Mouse (Mus musculus) heart, adult 2 months (tissue): ENCODE measurements around the gene Gm30083. TPM values are rescaled to one million over a fixed set of nuclear protein-coding genes. Genes with fewer than 3 reads are reported as not detected.

Experiments used
- DNase-seq, 2 experiments: peaks; one replicate each; pipeline ENCODE4 v3.0.0; 2021
- H3K27ac ChIP-seq: fragments of 200-600 bp; 2 replicates; pipeline ENCODE4 v1.8.1; 2022
- H3K27me3 ChIP-seq: fragments of 200-500 bp; 2 replicates; pipeline ENCODE4 v1.6.1; 2012; ENCODE audit warnings: mild to moderate bottlenecking, low read length, inconsistent platforms, mixed read lengths; ENCODE audit not compliant: control insufficient read depth, insufficient read depth
- H3K36me3 ChIP-seq: fragments of 200-500 bp; 2 replicates; pipeline ENCODE4 v1.6.1; 2012; ENCODE audit warnings: low read length, inconsistent platforms; ENCODE audit not compliant: control insufficient read depth, insufficient read depth
- H3K4me1 ChIP-seq: fragments of 200-500 bp; 2 replicates; pipeline ENCODE4 v1.6.1; 2011; ENCODE audit warnings: low read length; ENCODE audit not compliant: control insufficient read depth, insufficient read depth
- H3K4me3 ChIP-seq: fragments of 200-600 bp; 2 replicates; pipeline ENCODE4 v1.8.1; 2022
- H3K79me2 ChIP-seq: fragments of 200-500 bp; replicated peaks from 2 replicates; pipeline ENCODE4 v1.6.1; 2012; ENCODE audit warnings: mild to moderate bottlenecking, inconsistent platforms, low read length, moderate library complexity, mixed read lengths; ENCODE audit not compliant: control insufficient read depth, insufficient read depth
- H3K9ac ChIP-seq: fragments of 200-500 bp; 2 replicates; pipeline ENCODE4 v1.6.1; 2012; ENCODE audit warnings: low read depth, mild to moderate bottlenecking, control low read depth, inconsistent platforms, low read length, mixed read lengths
- CTCF ChIP-seq: fragments of 200-600 bp; IDR thresholded peaks from 2 replicates; pipeline ENCODE4 v1.8.1; 2022; ENCODE audit warnings: antibody characterized with exemption, mild to moderate bottlenecking, moderate library complexity
- EP300 ChIP-seq: fragments of 200-500 bp; IDR thresholded peaks from 2 replicates; pipeline ENCODE4 v1.6.1; 2011; ENCODE audit warnings: low read depth, low read length, control low read depth; ENCODE audit not compliant: insufficient read depth
- POLR2A ChIP-seq: fragments of 200-500 bp; IDR thresholded peaks from 2 replicates; pipeline ENCODE4 v1.6.1; 2011; ENCODE audit warnings: mild to moderate bottlenecking, low read depth, low read length, control low read depth; ENCODE audit not compliant: insufficient read depth
- WGBS: fragments of 180-500 bp; shearing (Covaris S2); methylation state at CpG from one replicate; pipeline ENCODE4 v1.1.7; 2018; 5-methylcytosine and 5-hydroxymethylcytosine counted together
- intact Hi-C: fragments of 180-260 bp; cut with DNase I; formaldehyde crosslinking; loops from one replicate; pipeline ENCODE4 v1.15.1; 2025
- polyA plus RNA-seq: library from polyadenylated mRNA; depleted of rRNA; stranded (reverse); fragments of >200 nt; gene quantifications from 2 replicates; pipeline ENCODE4 v1.2.3, GENCODE M21; 2012
- total RNA-seq, 2 experiments: library from RNA; stranded (reverse); gene quantifications; 2 replicates each; pipeline ENCODE4 v1.2.3; 2021

The Gm30083 gene
- total and polyA plus RNA-seq, 3 experiments = not detected

DNA sequence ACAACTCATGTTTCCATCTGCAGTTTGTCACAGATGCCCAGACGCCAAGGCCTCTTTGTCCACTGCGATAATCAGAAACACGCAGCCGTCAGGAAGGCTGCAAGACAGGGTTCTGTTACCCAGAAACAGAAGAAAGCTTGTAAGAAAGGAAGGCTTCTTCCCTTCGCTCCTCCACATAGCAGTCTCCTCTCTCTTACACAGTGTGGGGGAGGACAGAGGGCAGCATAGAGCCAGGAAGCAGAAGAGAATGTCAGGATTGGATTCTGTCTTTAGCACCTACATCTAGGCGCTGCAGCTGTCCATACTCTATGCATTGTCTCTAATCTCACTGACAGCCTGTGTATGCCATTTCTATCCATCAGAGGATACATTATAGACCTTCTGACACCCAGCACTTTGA, 17.6 kb downstream of the Gm30083 start:
- no peaks in the 10 kb centered on the region for H3K4me1 ChIP-seq
- H3K9ac ChIP-seq = no peak overlapping the region
- H3K79me2 ChIP-seq = no peaks in the 10 kb centered on the region
- 39% methylated on average over 6 of the region's 6 CpGs for WGBS
- H3K27ac ChIP-seq = no peak overlapping the region
- no peaks in the 10 kb centered on the region for H3K27me3 ChIP-seq
- no peak for DNase-seq
- no peaks in the 10 kb centered on the region for H3K36me3 ChIP-seq
- intact Hi-C loops = no loop called here
- no peak overlapping the region for H3K4me3 ChIP-seq
- TF ChIP-seq EP300 (no peak), POLR2A (no peak)

DNA sequence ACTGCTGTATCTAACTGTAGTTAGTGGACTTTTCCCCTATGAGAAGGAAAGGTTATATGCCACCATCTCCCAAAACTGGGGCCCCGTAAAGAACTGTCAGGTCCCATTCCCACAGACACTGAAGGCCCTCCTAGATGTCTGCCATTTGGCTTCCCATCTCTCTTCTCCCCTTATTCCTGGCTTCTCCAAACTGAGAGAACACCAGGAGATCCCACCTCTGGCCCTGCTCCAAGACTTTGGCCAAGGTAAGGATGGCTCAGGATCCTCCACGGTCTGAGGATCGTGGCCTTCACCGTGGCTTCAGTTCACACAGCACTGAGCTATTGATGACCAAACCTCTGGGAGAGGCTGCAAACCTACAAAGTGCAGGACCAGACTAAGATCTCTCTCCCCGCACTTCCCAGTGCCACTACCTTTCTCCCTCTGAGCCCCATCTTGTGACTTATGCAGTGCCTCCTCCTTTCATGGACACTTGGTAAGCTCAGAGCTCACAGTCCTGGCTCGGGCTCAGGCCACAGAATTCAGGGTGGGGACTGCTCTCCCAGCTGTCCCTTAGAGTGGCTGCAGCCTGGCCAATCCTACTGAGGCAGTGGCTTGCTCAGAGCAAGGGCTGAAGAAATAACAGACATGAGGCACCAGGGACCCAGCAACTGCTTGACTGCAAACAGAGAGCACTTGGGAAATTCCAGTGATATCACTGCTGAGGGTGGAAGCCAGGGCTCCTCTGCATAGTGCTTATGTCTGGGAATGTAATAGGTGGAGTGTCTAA, 21.3 kb downstream of the Gm30083 start:
- Histone ChIP-seq H3K9ac (no peak overlapping the region), H3K27ac (no peak overlapping the region), H3K4me1 (no peaks in the 10 kb centered on the region), H3K79me2 (no peaks in the 10 kb centered on the region), H3K4me3 (no peak overlapping the region), H3K27me3 (no peaks in the 10 kb centered on the region), H3K36me3 (no peaks in the 10 kb centered on the region)
- intact Hi-C loops = no loop called here
- 86% methylated on average over 6 of the region's 6 CpGs for WGBS
- TF ChIP-seq POLR2A (no peak), CTCF (no peak), EP300 (no peak)
- no peak for DNase-seq

DNA sequence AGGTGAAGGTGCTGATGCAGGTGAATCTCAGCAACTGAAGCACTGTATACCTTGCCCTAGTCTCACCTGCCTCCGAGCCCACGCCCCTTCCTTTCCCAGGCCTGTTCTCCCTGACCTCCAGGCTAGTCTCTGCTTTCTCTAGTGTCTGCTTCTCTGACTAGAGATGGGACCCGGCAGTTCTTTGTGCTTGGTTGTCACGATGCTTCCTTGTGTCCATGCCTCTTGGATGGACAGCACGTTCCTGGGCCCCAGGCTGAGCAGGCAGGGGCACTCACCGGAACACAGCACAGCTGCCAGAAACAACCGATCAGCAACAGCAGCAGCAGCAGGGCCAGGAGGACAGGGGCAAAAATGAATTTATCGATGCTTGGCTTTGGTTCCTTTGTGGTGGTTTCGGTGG, 21.9 kb downstream of the Gm30083 start:
- intact Hi-C loops = no loop called here
- no peak for DNase-seq
- 89% methylated on average over 9 of the region's 9 CpGs for WGBS
- Histone ChIP-seq H3K4me1 (no peaks in the 10 kb centered on the region), H3K4me3 (no peak overlapping the region), H3K27me3 (no peaks in the 10 kb centered on the region), H3K9ac (no peak overlapping the region), H3K36me3 (no peaks in the 10 kb centered on the region), H3K27ac (no peak overlapping the region), H3K79me2 (no peaks in the 10 kb centered on the region)
- TF ChIP-seq POLR2A (no peak), EP300 (no peak), CTCF (no peak)

DNA sequence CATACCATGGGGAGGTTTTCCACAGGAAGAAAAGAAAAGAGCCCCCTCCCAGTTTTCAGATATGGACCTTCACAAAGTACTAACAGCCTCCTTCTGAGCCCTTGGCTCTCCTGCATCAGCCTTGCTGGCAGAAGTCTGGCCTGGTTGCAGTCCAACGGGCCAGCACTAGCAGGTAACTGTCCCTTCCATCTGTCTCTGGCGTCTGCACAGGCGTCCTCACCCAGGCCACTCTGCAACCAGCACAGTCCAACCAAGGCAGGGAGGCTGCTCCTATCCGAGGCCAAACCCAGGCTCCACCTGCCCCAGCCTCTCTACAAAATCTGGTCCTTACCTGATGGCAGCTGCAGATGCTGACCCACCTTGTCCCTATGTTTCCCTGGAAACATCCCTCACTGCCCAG, 23.0 kb downstream of the Gm30083 start:
- WGBS = 69% methylated on average over 4 of the region's 4 CpGs
- Histone ChIP-seq H3K4me3 (no peak overlapping the region), H3K79me2 (no peaks in the 10 kb centered on the region), H3K27ac (no peak overlapping the region), H3K27me3 (no peaks in the 10 kb centered on the region), H3K9ac (no peak overlapping the region), H3K36me3 (no peaks in the 10 kb centered on the region), H3K4me1 (no peaks in the 10 kb centered on the region)
- DNase-seq = no peak
- no peak for TF ChIP-seq POLR2A
- TF ChIP-seq EP300 = no peak
- no peak for TF ChIP-seq CTCF
- intact Hi-C loops = no loop called here

DNA sequence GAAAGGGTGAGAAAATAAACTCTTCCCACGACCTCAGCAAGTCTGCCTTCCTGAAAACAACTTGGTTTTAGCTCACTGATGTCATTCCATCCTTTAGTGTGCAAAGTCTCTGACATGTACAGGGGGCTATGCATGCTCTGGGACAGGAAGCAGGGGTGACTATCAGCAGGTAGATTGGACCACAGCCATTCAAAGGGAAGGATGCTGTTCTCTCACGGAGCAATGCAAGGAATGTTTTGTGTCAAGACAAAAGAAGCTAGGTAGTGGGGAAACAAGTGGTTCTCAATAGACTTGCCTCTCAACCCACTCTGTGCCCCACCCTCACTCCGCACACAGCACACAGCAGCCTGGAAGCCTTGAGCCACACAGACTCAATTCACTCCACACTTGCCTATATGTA, 25.8 kb downstream of the Gm30083 start:
- Histone ChIP-seq H3K27me3 (no peaks in the 10 kb centered on the region), H3K79me2 (no peaks in the 10 kb centered on the region), H3K36me3 (no peaks in the 10 kb centered on the region), H3K4me3 (no peak overlapping the region), H3K27ac (no peak overlapping the region), H3K9ac (no peak overlapping the region), H3K4me1 (no peaks in the 10 kb centered on the region)
- intact Hi-C loops = no loop called here
- no peak for TF ChIP-seq POLR2A
- no peak for TF ChIP-seq CTCF
- TF ChIP-seq EP300 = no peak
- 47% methylated on average over 3 of the region's 3 CpGs for WGBS
- no peak for DNase-seq

DNA sequence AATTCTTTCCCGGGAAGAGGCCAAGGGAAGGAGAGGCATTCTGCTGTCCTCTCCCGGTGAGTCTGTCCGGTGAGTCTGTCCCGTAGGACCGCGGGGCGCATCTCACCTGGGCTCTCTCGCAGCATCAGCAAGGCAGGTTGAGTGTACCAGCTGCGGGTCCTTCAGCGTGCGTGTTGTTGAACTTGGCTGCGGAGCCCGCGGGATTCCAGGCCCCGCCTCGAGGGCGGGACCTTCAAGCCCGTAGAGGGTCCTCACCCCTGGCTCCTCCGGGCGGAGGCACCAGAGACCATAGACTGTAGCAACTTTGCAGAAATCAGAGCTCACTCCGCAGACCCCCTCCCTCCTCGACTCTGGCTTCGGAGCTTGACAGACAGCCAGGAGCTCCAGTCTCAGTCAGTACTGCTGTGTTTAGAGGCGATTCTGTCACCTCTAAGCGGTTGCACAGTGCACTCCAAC, 36.4 kb downstream of the Gm30083 start, which contains the start of gene Zfp488:
Zfp488 (minus strand) TSS at position 161 of the 456 bp plus-strand sequence.
- no peaks in the 10 kb centered on the region; the same call in 1 of the 2 replicates for H3K27me3 ChIP-seq
- intact Hi-C loops = no loop called here
- TF ChIP-seq EP300 (no peak), CTCF (no peak), POLR2A (no peak)
- no peak within 1 kb of the TSS for H3K27ac ChIP-seq
- 2% methylated on average over 25 of the region's 25 CpGs for WGBS
- H3K4me3 ChIP-seq = no peak within 1 kb of the TSS
- no peaks in the 10 kb centered on the region for H3K4me1 ChIP-seq
- DNase-seq = no peak
- H3K79me2 ChIP-seq = no peaks in the 10 kb centered on the region
- H3K9ac ChIP-seq = no peak within 1 kb of the TSS
- H3K36me3 ChIP-seq = no peaks in the 10 kb centered on the region
